Mouse (Mus musculus) limb, embryonic 15.5 days (tissue): ENCODE measurements around the gene Gm4881. TPM values are rescaled to one million over a fixed set of nuclear protein-coding genes. Genes with fewer than 3 reads are reported as not detected.

ENCODE experiments used
- ATAC-seq: fragments of 200-750 bp; cut with Nextera tagmentation; 2 replicates; pipeline ENCODE4 v1.8.0; 2017; ENCODE audit warnings: low read depth, moderate TSS enrichment; ENCODE audit not compliant: insufficient number of reproducible peaks, low FRiP score, low TSS enrichment
- H3K27ac ChIP-seq: fragments of 300-500 bp; sonication (generic); 2 replicates; pipeline ENCODE4 v1.5.1; 2015; ENCODE audit warnings: moderate library complexity, mild to moderate bottlenecking, inconsistent platforms
- H3K27me3 ChIP-seq: fragments of 300-500 bp; sonication (generic); 2 replicates; pipeline ENCODE4 v1.6.1; 2015; ENCODE audit warnings: inconsistent platforms
- H3K36me3 ChIP-seq: fragments of 300-500 bp; sonication (generic); 2 replicates; pipeline ENCODE4 v1.6.1; 2015; ENCODE audit warnings: inconsistent platforms
- H3K4me1 ChIP-seq: fragments of 300-500 bp; sonication (generic); 2 replicates; pipeline ENCODE4 v1.6.1; 2015; ENCODE audit warnings: inconsistent platforms
- H3K4me2 ChIP-seq: fragments of 300-500 bp; sonication (generic); 2 replicates; pipeline ENCODE4 v1.6.1; 2015; ENCODE audit warnings: mild to moderate bottlenecking, inconsistent platforms
- H3K4me3 ChIP-seq: fragments of 300-500 bp; sonication (generic); 2 replicates; pipeline ENCODE4 v1.5.1; 2015; ENCODE audit warnings: mild to moderate bottlenecking, inconsistent platforms
- H3K9ac ChIP-seq: fragments of 300-500 bp; sonication (generic); 2 replicates; pipeline ENCODE4 v1.6.1; 2015; ENCODE audit warnings: inconsistent platforms
- H3K9me3 ChIP-seq: fragments of 300-500 bp; sonication (generic); 2 replicates; pipeline ENCODE4 v1.6.1; 2016; ENCODE audit warnings: inconsistent platforms
- WGBS: fragments of 180-500 bp; shearing (Covaris S2); methylation state at CpG from one replicate; pipeline ENCODE4 v1.1.7; 2015; 5-methylcytosine and 5-hydroxymethylcytosine counted together
- microRNA-seq: library from miRNA; unstranded; fragments of <30 nt; microRNA quantifications from one replicate; pipeline ENCODE4, GENCODE M21; 2016
- polyA plus RNA-seq: library from polyadenylated mRNA; unstranded; fragments of >200 nt; fragmentation: Nextera tagmentation; extraction: Ambion mirVana; gene quantifications from 2 replicates; pipeline ENCODE4 v1.2.1, GENCODE M21; 2015

The Gm4881 gene
- polyA plus RNA-seq, 1 experiment from 2014 or later, result not detected

DNA sequence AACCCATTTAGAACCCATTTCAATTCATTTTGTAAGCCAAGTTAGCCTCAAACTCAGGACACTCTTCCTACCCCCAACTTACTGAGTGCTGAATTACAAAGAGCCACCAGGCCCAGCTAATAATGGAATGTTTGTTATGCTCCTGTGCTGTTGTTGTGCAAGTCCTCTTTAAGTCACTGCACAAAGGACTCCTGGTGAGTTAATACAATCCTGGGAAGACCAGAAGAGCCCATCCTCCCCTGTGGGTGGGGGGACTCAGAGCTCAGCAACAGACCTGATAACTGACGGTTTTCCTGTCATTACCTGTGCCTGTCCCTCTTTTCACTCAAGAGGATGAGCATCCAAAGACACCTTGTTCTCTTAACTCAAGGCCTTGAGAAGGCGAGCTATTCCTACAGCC, 64.7 kb downstream of the Gm4881 start:
- Histone ChIP-seq H3K9me3 (no peaks in the 10 kb centered on the region), H3K4me1 (0 out of 2 replicates have a peak, but pooled peaks cover 2% of the 10 kb centered on the region), H3K4me3 (no peak overlapping the region), H3K36me3 (no peaks in the 10 kb centered on the region), H3K4me2 (no peak overlapping the region), H3K27me3 (no peaks in the 10 kb centered on the region), H3K9ac (no peak overlapping the region), H3K27ac (no peak overlapping the region)
- WGBS, result 50% methylated on average over 2 of the region's 2 CpGs
- no peak for ATAC-seq

DNA sequence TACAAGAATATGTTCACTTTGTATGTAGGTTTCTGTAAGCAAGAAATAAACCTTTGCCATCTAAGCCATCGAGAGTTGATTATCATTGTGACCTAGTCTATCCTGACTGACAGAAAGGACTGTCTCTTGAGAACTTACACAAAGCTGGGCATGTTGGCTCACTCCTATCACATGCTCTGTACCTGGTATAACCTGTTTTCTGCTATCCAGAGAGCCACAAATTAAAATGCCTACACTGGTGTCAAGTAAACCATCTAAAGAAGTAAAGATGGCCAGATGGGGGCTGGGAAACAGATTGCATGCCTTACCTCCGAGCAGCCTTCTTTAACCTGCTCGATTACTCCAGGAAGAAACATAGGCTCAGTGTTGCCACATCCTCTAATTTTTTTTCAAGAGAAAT, 66.7 kb downstream of the Gm4881 start:
- ATAC-seq, result no peak
- no peaks in the 10 kb centered on the region for H3K27me3 ChIP-seq
- H3K27ac ChIP-seq, result no peak overlapping the region
- H3K4me3 ChIP-seq, result no peak overlapping the region
- H3K36me3 ChIP-seq, result no peaks in the 10 kb centered on the region
- H3K4me2 ChIP-seq, result no peak overlapping the region
- H3K9ac ChIP-seq, result no peak overlapping the region
- H3K4me1 ChIP-seq, result 0 out of 2 replicates have a peak, but pooled peaks cover 2% of the 10 kb centered on the region
- WGBS, result 38% methylated on average over 3 of the region's 3 CpGs
- H3K9me3 ChIP-seq, result no peaks in the 10 kb centered on the region

Small RNA genes within 50 kb of the gene (microRNA-seq; reads per million reads assigned to microRNA genes)
- gene Mir7046, result 1.0 reads per million
- not detected for gene Mir7047

Other genes with a start within 250 kb of the Gm4881 start
- gene BC049730, start 235.3 kb downstream of the Gm4881 start, polyA plus RNA-seq, result not detected in 2 replicates
- gene Gm4763, start 217.6 kb downstream of the Gm4881 start, polyA plus RNA-seq, result not detected in 2 replicates
- 0.23 and 0.25 TPM in 2 replicates for gene Cd177, start 184.2 kb downstream of the Gm4881 start, polyA plus RNA-seq
- gene Ceacam10, start 167.3 kb downstream of the Gm4881 start, polyA plus RNA-seq, result 0.17 and 0.37 TPM in 2 replicates
- gene Gm9844, start 82.3 kb downstream of the Gm4881 start, polyA plus RNA-seq, result 12.0 and 12.4 TPM in 2 replicates
- not detected in 2 replicates for gene Lypd4, start 74.6 kb downstream of the Gm4881 start, polyA plus RNA-seq
- not detected in 2 replicates for gene Dmrtc2, start 74.4 kb downstream of the Gm4881 start, polyA plus RNA-seq
- 2,364 and 2,933 TPM in 2 replicates for gene Rps19, start 60.1 kb downstream of the Gm4881 start, polyA plus RNA-seq
- 0.72 and 0.78 TPM in 2 replicates for gene Cd79a, start 47.1 kb downstream of the Gm4881 start, polyA plus RNA-seq
- gene Arhgef1, start 41.6 kb downstream of the Gm4881 start, polyA plus RNA-seq, result 110 and 122 TPM in 2 replicates
- 209 and 233 TPM in 2 replicates for gene Rabac1, start 28.3 kb upstream of the Gm4881 start, polyA plus RNA-seq
- gene Atp1a3, start 61.5 kb upstream of the Gm4881 start, polyA plus RNA-seq, result 0.97 and 1.5 TPM in 2 replicates
- gene Grik5, start 127.9 kb upstream of the Gm4881 start, polyA plus RNA-seq, result 4.2 and 5.7 TPM in 2 replicates
- gene Zfp574, start 128.1 kb upstream of the Gm4881 start, polyA plus RNA-seq, result 28.8 and 29.5 TPM in 2 replicates
- 1.1 and 1.4 TPM in 2 replicates for gene Pou2f2, start 235.2 kb upstream of the Gm4881 start, polyA plus RNA-seq